Mouse (Mus musculus) limb, embryonic 10.5 days (tissue): ENCODE measurements around the gene Zbtb17. TPM values are rescaled to one million over a fixed set of nuclear protein-coding genes. Genes with fewer than 3 reads are reported as not detected.

ENCODE experiments used
- DNase-seq: peaks from one replicate; pipeline ENCODE4 v3.0.0-alpha.2; 2017; ENCODE audit warnings: low spot score
- H3K27ac ChIP-seq: fragments of 300-500 bp; sonication (generic); 2 replicates; pipeline ENCODE4 v1.5.1; 2016; ENCODE audit warnings: mild to moderate bottlenecking
- H3K27me3 ChIP-seq: fragments of 300-500 bp; sonication (generic); 2 replicates; pipeline ENCODE4 v1.6.1; 2016; ENCODE audit warnings: low read depth, mild to moderate bottlenecking; ENCODE audit not compliant: poor library complexity, severe bottlenecking
- H3K36me3 ChIP-seq: fragments of 300-500 bp; sonication (generic); 2 replicates; pipeline ENCODE4 v1.6.1; 2016; ENCODE audit warnings: mild to moderate bottlenecking, moderate library complexity
- H3K4me1 ChIP-seq: fragments of 300-500 bp; sonication (generic); 2 replicates; pipeline ENCODE4 v1.6.1; 2016
- H3K4me3 ChIP-seq: fragments of 300-500 bp; sonication (generic); 2 replicates; pipeline ENCODE4 v1.5.1; 2016; ENCODE audit warnings: mild to moderate bottlenecking, moderate library complexity
- H3K9me3 ChIP-seq: fragments of 300-500 bp; sonication (generic); replicated peaks from 2 replicates; pipeline ENCODE4 v1.6.1; 2016; ENCODE audit warnings: mild to moderate bottlenecking
- WGBS: fragments of 180-500 bp; shearing (Covaris S2); methylation state at CpG from one replicate; pipeline ENCODE4 v1.1.7; 2016; 5-methylcytosine and 5-hydroxymethylcytosine counted together
- polyA plus RNA-seq: library from polyadenylated mRNA; unstranded; fragments of >200 nt; fragmentation: Nextera tagmentation; extraction: Ambion mirVana; gene quantifications from 2 replicates; pipeline ENCODE4 v1.2.1, GENCODE M21; 2016

The Zbtb17 gene
- polyA plus RNA-seq, 1 experiment from 2014 or later: 66.5 TPM

- WGBS: 85% methylated on average over 14 of the region's 14 CpGs
- H3K9me3 ChIP-seq: no peaks in the 10 kb centered on the region
- H3K4me3 ChIP-seq: no peak overlapping the region
- no peaks in the 10 kb centered on the region for H3K27me3 ChIP-seq
- H3K36me3 ChIP-seq: peaks cover 83% of the 10 kb centered on the region
- DNase-seq: no peak
- peaks cover 19% of the 10 kb centered on the region for H3K4me1 ChIP-seq
- H3K27ac ChIP-seq: no peak overlapping the region
Observed at GRCm38 (mm10) chr4:141454581-141455350, 10.3 kb downstream of the Zbtb17 start.

GRCm38 (mm10) chr4:141455526-141455925, 11.1 kb downstream of the Zbtb17 start:
- H3K4me1 ChIP-seq: peaks cover 19% of the 10 kb centered on the region
- peaks cover 83% of the 10 kb centered on the region for H3K36me3 ChIP-seq
- H3K4me3 ChIP-seq: no peak overlapping the region
- 81% methylated on average over 4 of the region's 4 CpGs for WGBS
- no peak for DNase-seq
- no peaks in the 10 kb centered on the region for H3K9me3 ChIP-seq
- no peak overlapping the region for H3K27ac ChIP-seq
- H3K27me3 ChIP-seq: no peaks in the 10 kb centered on the region

GRCm38 (mm10) chr4:141456193-141456938, 11.9 kb downstream of the Zbtb17 start:
- Histone ChIP-seq H3K27me3 (no peaks in the 10 kb centered on the region), H3K4me1 (peaks cover 19% of the 10 kb centered on the region), H3K9me3 (no peaks in the 10 kb centered on the region), H3K36me3 (peaks cover 83% of the 10 kb centered on the region), H3K27ac (no peak overlapping the region), H3K4me3 (no peak overlapping the region)
- 96% methylated on average over 14 of the region's 14 CpGs for WGBS
- no peak for DNase-seq

- H3K9me3 ChIP-seq: no peaks in the 10 kb centered on the region
- H3K4me3 ChIP-seq: no peak overlapping the region
- H3K4me1 ChIP-seq: peaks cover 19% of the 10 kb centered on the region
- 14% methylated on average over 7 of the region's 7 CpGs for WGBS
- no peaks in the 10 kb centered on the region for H3K27me3 ChIP-seq
- DNase-seq: peak; percentile 44
- H3K27ac ChIP-seq: no peak overlapping the region; the same call in 1 of the 2 replicates
- peaks cover 83% of the 10 kb centered on the region for H3K36me3 ChIP-seq
Observed at GRCm38 (mm10) chr4:141458236-141458635, 13.8 kb downstream of the Zbtb17 start.

DNA sequence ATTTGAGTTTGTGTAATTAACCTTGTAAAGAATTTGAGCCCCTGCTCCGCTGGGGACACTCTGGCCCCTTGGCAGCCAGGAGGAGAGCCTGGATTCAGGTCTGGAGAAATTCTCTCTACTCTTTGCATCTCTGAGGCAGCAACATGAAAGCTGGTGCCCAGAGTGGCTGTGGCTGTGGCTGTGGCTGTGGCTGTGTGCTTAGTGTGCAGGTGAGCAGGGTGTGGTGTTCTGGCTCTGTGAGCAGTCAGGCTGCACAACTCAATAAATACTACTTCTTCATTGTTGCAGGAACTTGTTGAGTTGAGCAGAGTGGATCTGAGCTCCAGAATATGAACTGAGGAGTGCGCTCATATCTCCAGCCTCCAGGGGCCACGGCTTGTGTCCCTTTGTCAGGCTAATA, 14.4 kb downstream of the Zbtb17 start:
- DNase-seq: no peak
- peaks cover 83% of the 10 kb centered on the region for H3K36me3 ChIP-seq
- WGBS: 74% methylated on average over 3 of the region's 3 CpGs

GRCm38 (mm10) chr4:141459766-141460165, 15.3 kb downstream of the Zbtb17 start:
- peaks cover 19% of the 10 kb centered on the region for H3K4me1 ChIP-seq
- H3K36me3 ChIP-seq: peaks cover 86% of the 10 kb centered on the region
- no peak for DNase-seq
- no peaks in the 10 kb centered on the region for H3K9me3 ChIP-seq
- 93% methylated on average over 9 of the region's 9 CpGs for WGBS
- H3K27me3 ChIP-seq: no peaks in the 10 kb centered on the region
- H3K27ac ChIP-seq: no peak overlapping the region
- H3K4me3 ChIP-seq: no peak overlapping the region

More for the DNA sequence above, 14.4 kb downstream of the Zbtb17 start:
- Histone ChIP-seq H3K9me3 (no peaks in the 10 kb centered on the region), H3K27me3 (no peaks in the 10 kb centered on the region), H3K4me1 (peaks cover 19% of the 10 kb centered on the region), H3K4me3 (no peak overlapping the region), H3K27ac (no peak overlapping the region; the same call in 1 of the 2 replicates)

- H3K4me3 ChIP-seq: no peak overlapping the region
- H3K36me3 ChIP-seq: peaks cover 87% of the 10 kb centered on the region
- WGBS: 90% methylated on average over 4 of the region's 4 CpGs
- no peaks in the 10 kb centered on the region for H3K27me3 ChIP-seq
- no peaks in the 10 kb centered on the region for H3K9me3 ChIP-seq
- no peak overlapping the region for H3K27ac ChIP-seq
- peaks cover 19% of the 10 kb centered on the region for H3K4me1 ChIP-seq
- no peak for DNase-seq
Observed at GRCm38 (mm10) chr4:141460481-141460880, 16.0 kb downstream of the Zbtb17 start.

- no peak overlapping the region for H3K27ac ChIP-seq
- H3K4me3 ChIP-seq: no peak overlapping the region
- no peaks in the 10 kb centered on the region for H3K9me3 ChIP-seq
- H3K36me3 ChIP-seq: peaks cover 87% of the 10 kb centered on the region
- 72% methylated on average over 12 of the region's 12 CpGs for WGBS
- H3K4me1 ChIP-seq: peaks cover 18% of the 10 kb centered on the region
- DNase-seq: no peak
- H3K27me3 ChIP-seq: no peaks in the 10 kb centered on the region
Observed at GRCm38 (mm10) chr4:141461088-141461487, 16.6 kb downstream of the Zbtb17 start.

GRCm38 (mm10) chr4:141461576-141461975, 17.1 kb downstream of the Zbtb17 start:
- Histone ChIP-seq H3K9me3 (no peaks in the 10 kb centered on the region), H3K4me1 (peaks cover 16% of the 10 kb centered on the region), H3K27me3 (no peaks in the 10 kb centered on the region), H3K36me3 (peaks cover 87% of the 10 kb centered on the region), H3K27ac (no peak overlapping the region), H3K4me3 (no peak overlapping the region)
- DNase-seq: no peak
- WGBS: 95% methylated on average over 12 of the region's 12 CpGs

DNA sequence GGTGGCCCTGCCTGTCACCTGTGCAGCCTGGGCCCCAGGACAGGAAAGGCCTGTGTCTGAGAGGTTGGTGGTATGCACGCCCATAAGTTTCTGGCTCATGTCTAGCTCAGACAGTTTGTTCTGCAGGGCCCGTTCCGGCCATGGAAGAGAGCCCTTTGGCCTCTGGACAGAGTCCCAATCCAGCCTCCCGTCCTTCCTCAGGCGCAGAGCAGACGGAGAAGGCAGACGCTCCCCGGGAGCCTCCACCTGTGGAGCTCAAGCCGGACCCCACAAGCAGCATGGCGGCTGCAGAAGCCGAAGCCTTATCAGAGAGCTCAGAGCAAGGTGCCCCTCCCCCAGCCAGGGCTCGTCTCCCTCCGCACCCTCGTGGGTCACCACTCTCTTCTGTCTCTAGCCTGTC, 19.0 kb downstream of the Zbtb17 start:
- peaks cover 7% of the 10 kb centered on the region for H3K4me1 ChIP-seq
- peaks cover 95% of the 10 kb centered on the region for H3K36me3 ChIP-seq
- DNase-seq: no peak
- H3K9me3 ChIP-seq: no peaks in the 10 kb centered on the region
- WGBS: 84% methylated on average over 14 of the region's 14 CpGs
- H3K4me3 ChIP-seq: no peak overlapping the region
- H3K27ac ChIP-seq: no peak overlapping the region
- H3K27me3 ChIP-seq: no peaks in the 10 kb centered on the region

- no peak overlapping the region for H3K27ac ChIP-seq
- no peak for DNase-seq
- no peaks in the 10 kb centered on the region for H3K9me3 ChIP-seq
- H3K4me1 ChIP-seq: no peaks in the 10 kb centered on the region
- H3K36me3 ChIP-seq: peaks cover 98% of the 10 kb centered on the region
- H3K4me3 ChIP-seq: no peak overlapping the region
- no peaks in the 10 kb centered on the region for H3K27me3 ChIP-seq
- 76% methylated on average over 16 of the region's 16 CpGs for WGBS
Observed at GRCm38 (mm10) chr4:141464722-141465121, 20.3 kb downstream of the Zbtb17 start.

GRCm38 (mm10) chr4:141465512-141466288, 21.2 kb downstream of the Zbtb17 start:
- no peak for DNase-seq
- Histone ChIP-seq H3K36me3 (peaks cover 98% of the 10 kb centered on the region), H3K9me3 (no peaks in the 10 kb centered on the region), H3K4me3 (no peak overlapping the region), H3K4me1 (no peaks in the 10 kb centered on the region), H3K27me3 (no peaks in the 10 kb centered on the region), H3K27ac (no peak overlapping the region)
- 94% methylated on average over 34 of the region's 34 CpGs for WGBS
